Mouse (Mus musculus) forebrain, embryonic 15.5 days (tissue): ENCODE measurements around the gene Slit3. TPM values are rescaled to one million over a fixed set of nuclear protein-coding genes. Genes with fewer than 3 reads are reported as not detected.

Experiments used
- ATAC-seq: fragments of 200-750 bp; cut with Nextera tagmentation; replicated peaks from 2 replicates; pipeline ENCODE4 v1.8.0; 2017; ENCODE audit warnings: mild to moderate bottlenecking, moderate TSS enrichment, moderate library complexity
- H3K27ac ChIP-seq: fragments of 300-500 bp; sonication (generic); replicated peaks from 2 replicates; pipeline ENCODE4 v1.5.1; 2015; ENCODE audit warnings: mild to moderate bottlenecking, inconsistent platforms
- H3K27me3 ChIP-seq: fragments of 300-500 bp; sonication (generic); 2 replicates; pipeline ENCODE4 v1.6.1; 2015; ENCODE audit warnings: inconsistent platforms
- H3K36me3 ChIP-seq: fragments of 300-500 bp; sonication (generic); 2 replicates; pipeline ENCODE4 v1.6.1; 2015; ENCODE audit warnings: mild to moderate bottlenecking, inconsistent platforms
- H3K4me1 ChIP-seq: fragments of 300-500 bp; sonication (generic); 2 replicates; pipeline ENCODE4 v1.6.1; 2015; ENCODE audit warnings: inconsistent platforms
- H3K4me2 ChIP-seq: fragments of 300-500 bp; sonication (generic); replicated peaks from 2 replicates; pipeline ENCODE4 v1.6.1; 2015; ENCODE audit warnings: mild to moderate bottlenecking, inconsistent platforms
- H3K4me3 ChIP-seq: fragments of 300-500 bp; sonication (generic); 2 replicates; pipeline ENCODE4 v1.5.1; 2015; ENCODE audit warnings: mild to moderate bottlenecking, inconsistent platforms
- H3K9ac ChIP-seq: fragments of 300-500 bp; sonication (generic); replicated peaks from 2 replicates; pipeline ENCODE4 v1.6.1; 2015; ENCODE audit warnings: mild to moderate bottlenecking, inconsistent platforms
- H3K9me3 ChIP-seq: fragments of 300-500 bp; sonication (generic); 2 replicates; pipeline ENCODE4 v1.6.1; 2016; ENCODE audit warnings: inconsistent platforms
- WGBS: fragments of 180-500 bp; shearing (Covaris S2); methylation state at CpG from one replicate; pipeline ENCODE4 v1.1.7; 2015; ENCODE audit warnings: mixed read lengths; 5-methylcytosine and 5-hydroxymethylcytosine counted together
- polyA plus RNA-seq: library from polyadenylated mRNA; unstranded; fragments of >200 nt; fragmentation: Nextera tagmentation; extraction: Ambion mirVana; gene quantifications from 2 replicates; pipeline ENCODE4 v1.2.1, GENCODE M21; 2015

The Slit3 gene
- polyA plus RNA-seq, 1 experiment from 2014 or later, result 6.4 TPM

DNA sequence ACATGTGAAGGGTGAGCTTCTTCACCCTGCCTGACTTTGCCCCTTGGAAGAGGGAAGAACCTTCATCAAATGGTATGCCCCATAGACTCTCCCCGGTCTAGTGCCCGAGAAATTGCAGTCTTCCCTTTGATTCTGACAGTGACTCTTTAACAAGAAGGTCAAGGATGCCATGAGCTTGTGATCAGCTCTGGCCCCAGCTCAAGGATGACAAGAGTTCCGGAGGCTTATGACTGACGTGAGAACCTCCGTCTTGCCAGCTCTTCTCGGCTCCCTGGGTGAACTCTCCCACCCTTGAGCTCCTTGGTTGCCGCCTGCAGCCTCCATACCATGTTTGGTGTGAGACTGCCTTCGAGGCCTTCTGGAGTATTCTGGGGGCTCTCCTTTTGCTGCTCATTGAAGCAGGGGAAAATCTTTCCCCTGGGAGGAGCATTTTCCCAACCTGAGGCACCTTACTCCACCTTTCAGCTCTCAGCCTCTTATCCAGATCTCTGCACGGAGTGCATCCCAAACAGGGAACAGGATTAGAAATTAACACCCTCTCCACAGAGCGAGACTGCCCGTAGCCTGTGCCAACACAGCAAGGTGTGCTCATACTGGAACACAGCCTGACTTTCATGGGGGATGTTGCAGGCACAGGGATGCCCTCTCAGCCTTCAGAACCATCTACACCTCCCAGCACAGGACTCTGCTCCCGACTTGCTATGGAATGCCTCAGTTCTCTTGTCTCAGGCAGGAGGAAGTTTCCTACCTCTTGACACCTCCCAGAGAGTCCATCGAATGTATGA lies 224.9 kb downstream of the Slit3 start:
- H3K4me2 ChIP-seq, result no peak overlapping the region
- H3K4me3 ChIP-seq, result no peak overlapping the region
- 85% methylated on average over 13 of the region's 13 CpGs for WGBS
- H3K36me3 ChIP-seq, result no peaks in the 10 kb centered on the region
- no peak for ATAC-seq
- H3K27me3 ChIP-seq, result peaks cover 4% of the 10 kb centered on the region; the same call in 1 of the 2 replicates
- H3K9ac ChIP-seq, result no peak overlapping the region
- no peaks in the 10 kb centered on the region for H3K4me1 ChIP-seq
- H3K9me3 ChIP-seq, result no peaks in the 10 kb centered on the region
- H3K27ac ChIP-seq, result no peak overlapping the region

- Histone ChIP-seq H3K9ac (no peak overlapping the region), H3K4me2 (no peak overlapping the region), H3K27me3 (peaks cover 4% of the 10 kb centered on the region; the same call in 1 of the 2 replicates), H3K4me1 (no peaks in the 10 kb centered on the region), H3K9me3 (no peaks in the 10 kb centered on the region), H3K27ac (no peak overlapping the region), H3K4me3 (no peak overlapping the region), H3K36me3 (no peaks in the 10 kb centered on the region)
- 25% methylated on average over 4 of the region's 4 CpGs for WGBS
- ATAC-seq, result no peak
These were observed 227.1 kb downstream of the Slit3 start for GRCm38 (mm10) chr11:35348099-35348498.

GRCm38 (mm10) chr11:35350968-35351367 lies 229.9 kb downstream of the Slit3 start:
- Histone ChIP-seq H3K27ac (no peak overlapping the region), H3K36me3 (no peaks in the 10 kb centered on the region), H3K4me3 (no peak overlapping the region), H3K4me1 (no peaks in the 10 kb centered on the region), H3K9ac (no peak overlapping the region), H3K4me2 (no peak overlapping the region), H3K9me3 (no peaks in the 10 kb centered on the region), H3K27me3 (no peaks in the 10 kb centered on the region)
- WGBS, result 4% methylated on average over 4 of the region's 4 CpGs
- ATAC-seq, result no peak

- Histone ChIP-seq H3K36me3 (no peaks in the 10 kb centered on the region), H3K27ac (no peak overlapping the region), H3K9me3 (no peaks in the 10 kb centered on the region), H3K4me3 (no peak overlapping the region), H3K4me1 (no peaks in the 10 kb centered on the region), H3K4me2 (no peak overlapping the region), H3K9ac (no peak overlapping the region), H3K27me3 (no peaks in the 10 kb centered on the region)
- ATAC-seq, result no peak
- 4% methylated on average over 2 of the region's 2 CpGs for WGBS
These were observed 230.4 kb downstream of the Slit3 start for GRCm38 (mm10) chr11:35351376-35351775.

- Histone ChIP-seq H3K27ac (no peak overlapping the region), H3K4me2 (no peak overlapping the region), H3K36me3 (no peaks in the 10 kb centered on the region), H3K9me3 (no peaks in the 10 kb centered on the region), H3K4me1 (no peaks in the 10 kb centered on the region), H3K4me3 (no peak overlapping the region), H3K27me3 (no peaks in the 10 kb centered on the region; the same call in 1 of the 2 replicates), H3K9ac (no peak overlapping the region)
- 88% methylated on average over 4 of the region's 4 CpGs for WGBS
- no peak for ATAC-seq
These were observed 234.8 kb downstream of the Slit3 start for GRCm38 (mm10) chr11:35355811-35356210.

DNA sequence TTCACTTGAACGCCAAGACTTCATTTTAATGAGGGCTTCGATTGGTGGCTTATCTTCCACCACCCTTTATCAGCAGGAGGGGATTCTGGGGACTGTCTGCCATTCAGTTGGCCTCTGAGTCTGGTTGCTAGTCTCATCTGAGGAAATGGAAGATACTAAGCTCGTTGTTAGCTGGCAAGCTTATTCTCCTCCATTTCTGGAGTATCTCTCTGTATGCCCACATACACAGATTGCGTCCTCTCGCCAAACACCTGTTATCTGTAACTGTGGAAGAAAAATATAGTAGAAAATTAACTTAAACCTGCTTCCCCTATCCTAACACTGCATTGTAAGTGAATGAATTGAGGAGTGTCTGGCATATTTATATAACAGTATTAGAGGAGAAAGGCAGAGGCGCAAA lies 240.0 kb downstream of the Slit3 start:
- WGBS, result 78% methylated on average over 6 of the region's 6 CpGs
- Histone ChIP-seq H3K9me3 (no peaks in the 10 kb centered on the region), H3K4me2 (no peak overlapping the region), H3K36me3 (no peaks in the 10 kb centered on the region), H3K27ac (no peak overlapping the region), H3K4me3 (no peak overlapping the region), H3K9ac (no peak overlapping the region), H3K4me1 (peaks cover 12% of the 10 kb centered on the region), H3K27me3 (peaks cover 10% of the 10 kb centered on the region)
- ATAC-seq, result no peak

DNA sequence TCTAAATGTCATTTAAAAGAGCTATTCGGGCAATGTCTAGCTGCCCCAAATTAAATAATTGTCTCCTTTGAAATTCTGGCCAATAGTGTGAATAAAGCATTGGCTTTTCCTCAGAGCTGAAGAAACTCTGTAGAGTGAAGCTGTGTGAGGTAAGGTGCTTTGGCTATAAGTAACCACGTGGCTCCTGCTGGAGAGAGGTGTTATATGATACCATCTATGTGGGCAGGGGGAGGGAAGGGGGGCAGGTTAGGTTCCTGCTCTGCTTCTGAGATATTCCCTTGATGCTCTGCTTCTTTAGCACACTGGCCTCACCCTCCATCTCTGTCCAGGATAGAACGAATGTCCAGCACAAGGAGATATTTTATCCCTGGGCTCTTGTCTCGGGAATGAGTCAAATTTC lies 242.0 kb downstream of the Slit3 start:
- Histone ChIP-seq H3K4me1 (peaks cover 12% of the 10 kb centered on the region), H3K9me3 (no peaks in the 10 kb centered on the region), H3K36me3 (no peaks in the 10 kb centered on the region), H3K9ac (no peak overlapping the region), H3K27ac (no peak overlapping the region), H3K27me3 (peaks cover 18% of the 10 kb centered on the region), H3K4me3 (no peak overlapping the region), H3K4me2 (no peak overlapping the region)
- 48% methylated on average over 4 of the region's 4 CpGs for WGBS
- ATAC-seq, result no peak

DNA sequence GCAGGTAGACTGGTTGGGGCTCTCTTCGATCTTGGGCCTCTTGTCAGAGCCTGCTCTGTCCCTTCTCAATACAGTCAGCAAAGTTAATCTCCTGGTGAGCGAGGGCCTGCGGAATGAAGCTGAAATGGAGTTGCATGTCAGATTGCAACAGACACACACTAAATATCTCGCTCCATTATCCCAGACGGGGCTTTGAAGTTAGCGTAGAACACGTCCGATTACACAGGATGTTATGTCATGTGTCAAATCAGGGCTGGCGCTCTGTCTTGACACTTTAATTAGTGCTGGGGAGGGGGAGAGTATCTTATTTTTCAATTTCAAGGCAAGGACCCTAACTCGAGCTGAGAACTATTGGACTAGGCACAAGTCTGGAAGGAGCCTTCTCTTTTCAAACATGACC lies 243.4 kb downstream of the Slit3 start:
- H3K36me3 ChIP-seq, result no peaks in the 10 kb centered on the region
- no peaks in the 10 kb centered on the region for H3K9me3 ChIP-seq
- ATAC-seq, result no peak
- no peak overlapping the region for H3K4me2 ChIP-seq
- no peak overlapping the region for H3K27ac ChIP-seq
- no peak overlapping the region for H3K4me3 ChIP-seq
- no peak overlapping the region for H3K9ac ChIP-seq
- peaks cover 18% of the 10 kb centered on the region for H3K27me3 ChIP-seq
- H3K4me1 ChIP-seq, result peaks cover 12% of the 10 kb centered on the region
- 32% methylated on average over 10 of the region's 10 CpGs for WGBS

- Histone ChIP-seq H3K27me3 (peaks cover 18% of the 10 kb centered on the region), H3K9ac (no peak overlapping the region), H3K9me3 (no peaks in the 10 kb centered on the region), H3K36me3 (no peaks in the 10 kb centered on the region), H3K4me1 (peaks cover 12% of the 10 kb centered on the region), H3K4me3 (no peak overlapping the region), H3K27ac (no peak overlapping the region), H3K4me2 (no peak overlapping the region)
- 2% methylated on average over 8 of the region's 8 CpGs for WGBS
- ATAC-seq, result no peak
These were observed 244.5 kb downstream of the Slit3 start for GRCm38 (mm10) chr11:35365510-35365931.

GRCm38 (mm10) chr11:35366611-35367010 lies 245.6 kb downstream of the Slit3 start:
- H3K9ac ChIP-seq, result no peak overlapping the region
- no peak for ATAC-seq
- H3K36me3 ChIP-seq, result no peaks in the 10 kb centered on the region
- H3K4me2 ChIP-seq, result no peak overlapping the region
- H3K27ac ChIP-seq, result no peak overlapping the region
- no peaks in the 10 kb centered on the region for H3K9me3 ChIP-seq
- no peak overlapping the region for H3K4me3 ChIP-seq
- whole genome bisulfite sequencing, result 74% methylated on average over 4 of the region's 4 CpGs
- peaks cover 18% of the 10 kb centered on the region for H3K27me3 ChIP-seq
- peaks cover 12% of the 10 kb centered on the region for H3K4me1 ChIP-seq

GRCm38 (mm10) chr11:35367248-35367647 lies 246.2 kb downstream of the Slit3 start:
- Histone ChIP-seq H3K36me3 (no peaks in the 10 kb centered on the region), H3K4me2 (no peak overlapping the region), H3K9ac (no peak overlapping the region), H3K9me3 (no peaks in the 10 kb centered on the region), H3K27me3 (peaks cover 18% of the 10 kb centered on the region), H3K4me3 (no peak overlapping the region), H3K4me1 (peaks cover 12% of the 10 kb centered on the region), H3K27ac (no peak overlapping the region)
- no peak for ATAC-seq
- 90% methylated on average over 4 of the region's 4 CpGs for WGBS

DNA sequence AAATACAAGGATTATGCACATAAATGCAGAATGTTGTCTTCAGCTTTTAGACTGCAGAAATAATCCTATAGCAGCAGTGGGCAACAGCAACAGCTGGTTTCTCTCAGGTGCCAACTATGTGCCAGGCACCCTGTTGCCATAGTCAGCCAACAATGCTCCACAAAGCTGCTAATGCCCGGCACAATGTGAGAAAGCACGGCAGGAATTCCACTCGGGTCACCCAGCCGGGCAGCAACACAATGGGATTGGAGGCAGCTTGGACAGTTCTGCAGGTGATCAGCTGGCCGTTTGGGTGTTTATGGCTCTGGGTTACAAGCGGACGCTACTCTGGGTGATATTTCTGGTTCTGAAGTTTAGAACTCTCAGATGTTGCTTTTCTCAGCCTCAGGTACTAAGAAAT lies 248.9 kb downstream of the Slit3 start:
- no peak overlapping the region for H3K4me2 ChIP-seq
- H3K36me3 ChIP-seq, result no peaks in the 10 kb centered on the region
- no peak overlapping the region for H3K9ac ChIP-seq
- no peak overlapping the region for H3K27ac ChIP-seq
- WGBS, result 21% methylated on average over 7 of the region's 7 CpGs
- peaks cover 6% of the 10 kb centered on the region for H3K4me1 ChIP-seq
- H3K4me3 ChIP-seq, result no peak overlapping the region
- peaks cover 8% of the 10 kb centered on the region; the same call in 1 of the 2 replicates for H3K27me3 ChIP-seq
- ATAC-seq, result no peak
- no peaks in the 10 kb centered on the region for H3K9me3 ChIP-seq

- Histone ChIP-seq H3K4me2 (no peak overlapping the region), H3K27ac (no peak overlapping the region), H3K4me3 (no peak overlapping the region), H3K9me3 (no peaks in the 10 kb centered on the region), H3K4me1 (no peaks in the 10 kb centered on the region), H3K9ac (no peak overlapping the region), H3K36me3 (no peaks in the 10 kb centered on the region), H3K27me3 (peaks cover 8% of the 10 kb centered on the region; the same call in 1 of the 2 replicates)
- 12% methylated on average over 5 of the region's 5 CpGs for WGBS
- ATAC-seq, result no peak
These were observed 249.7 kb downstream of the Slit3 start for GRCm38 (mm10) chr11:35370705-35371104.
